Mouse (Mus musculus) testis, adult 2 months (tissue): ENCODE results near the gene Eaf2.

Source experiments
- CTCF ChIP-seq: fragments of 200-500 bp; IDR thresholded peaks from 2 replicates; pipeline ENCODE4 v1.5.1; 2012; ENCODE audit warnings: low read depth, mild to moderate bottlenecking, inconsistent platforms, low read length, moderate library complexity; ENCODE audit not compliant: control insufficient read depth, insufficient read depth, insufficient replicate concordance
- POLR2A ChIP-seq: fragments of 200-500 bp; IDR thresholded peaks from 2 replicates; pipeline ENCODE4 v1.6.1; 2012; ENCODE audit warnings: low read depth, mild to moderate bottlenecking, inconsistent platforms, low read length, moderate library complexity; ENCODE audit not compliant: control insufficient read depth

DNA sequence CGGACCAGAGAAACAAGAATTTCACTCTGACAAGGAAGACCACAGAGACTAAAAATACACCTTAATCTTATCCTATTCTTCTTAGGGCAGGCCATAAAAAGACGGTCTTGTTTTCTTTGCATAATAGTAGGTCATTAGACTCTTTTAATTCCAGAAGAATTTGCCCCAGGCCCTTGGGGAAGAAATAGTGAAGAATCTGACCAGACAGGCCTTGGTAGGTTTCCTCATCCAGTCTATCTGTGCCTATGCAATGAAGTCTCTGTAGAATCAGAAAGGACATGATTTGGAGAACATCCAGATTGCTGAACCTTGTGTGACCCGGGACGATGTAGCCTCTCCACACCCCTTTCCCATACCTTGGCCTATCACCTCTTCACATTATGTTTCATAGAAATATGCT is 84.6 kb downstream of the Eaf2 start:
- no peak for TF ChIP-seq CTCF
- TF ChIP-seq POLR2A: no peak
